Mouse (Mus musculus) MEL (cell line): ENCODE results near the gene Gstcd. TPM values are rescaled to one million over a fixed set of nuclear protein-coding genes. Genes with fewer than 3 reads are reported as not detected.

ENCODE experiments used
- DNase-seq: peaks from one replicate; pipeline ENCODE4 v3.0.0; 2011; ENCODE audit warnings: low read depth, low spot score
- H3K27ac ChIP-seq: 2 replicates; pipeline ENCODE4 v1.5.1; 2012; ENCODE audit warnings: low read depth, mild to moderate bottlenecking, control low read depth, low read length, moderate library complexity; ENCODE audit not compliant: control insufficient read depth
- H3K27me3 ChIP-seq, 2 experiments: fragments of 150-350 bp in 1 of 2; sonication (generic) in 1 of 2; 2 replicates each; pipeline ENCODE4 v1.6.1; 2012; ENCODE audit warnings: low read length in 2 of 2, mild to moderate bottlenecking in 2 of 2, improper control_type of control experiment in 1 of 2, moderate library complexity in 1 of 2; ENCODE audit not compliant: insufficient read depth in 2 of 2, control insufficient read depth in 1 of 2
- H3K36me3 ChIP-seq, 2 experiments: 2 replicates each; pipeline ENCODE4 v1.6.1; 2012 to 2014; ENCODE audit warnings: low read length in 2 of 2, improper control_type of control experiment in 1 of 2, inconsistent platforms in 1 of 2, mild to moderate bottlenecking in 1 of 2; ENCODE audit not compliant: insufficient read depth in 2 of 2, control insufficient read depth in 1 of 2
- H3K4me1 ChIP-seq, 2 experiments: fragments of 150-350 bp in 1 of 2; sonication (generic) in 1 of 2; 2 replicates each; pipeline ENCODE4 v1.6.1; 2012; ENCODE audit warnings: low read length in 2 of 2, improper control_type of control experiment in 1 of 2, mild to moderate bottlenecking in 1 of 2; ENCODE audit not compliant: insufficient read depth in 2 of 2, control insufficient read depth in 1 of 2
- H3K4me3 ChIP-seq, 2 experiments: fragments of 150-350 bp in 1 of 2; sonication (generic) in 1 of 2; 2 replicates each; pipeline ENCODE4 v1.5.1; 2012; ENCODE audit warnings: low read depth in 2 of 2, low read length in 2 of 2, mild to moderate bottlenecking in 2 of 2, moderate library complexity in 2 of 2, control low read depth in 1 of 2, improper control_type of control experiment in 1 of 2; ENCODE audit not compliant: control insufficient read depth in 1 of 2, insufficient read depth in 1 of 2
- H3K79me2 ChIP-seq: 2 replicates; pipeline ENCODE4 v1.6.1; 2012; ENCODE audit warnings: mild to moderate bottlenecking, low read length, moderate library complexity; ENCODE audit not compliant: control insufficient read depth, poor library complexity, insufficient read depth
- H3K9ac ChIP-seq: 2 replicates; pipeline ENCODE4 v1.6.1; 2012; ENCODE audit warnings: low read depth, mild to moderate bottlenecking, control low read depth, low read length, moderate library complexity; ENCODE audit not compliant: control insufficient read depth, poor library complexity, severe bottlenecking
- H3K9me3 ChIP-seq: fragments of 150-350 bp; sonication (generic); replicated peaks from 2 replicates; pipeline ENCODE4 v1.6.1; 2012; ENCODE audit warnings: mild to moderate bottlenecking, low read length, improper control_type of control experiment, moderate library complexity; ENCODE audit not compliant: insufficient read depth
- CHD1 ChIP-seq: IDR thresholded peaks from 2 replicates; pipeline ENCODE4 v1.6.1; 2012; ENCODE audit warnings: low read depth, mild to moderate bottlenecking, inconsistent platforms, low read length, improper control_type of control experiment
- CTCF ChIP-seq, 3 experiments: IDR thresholded peaks in 2 of 3; conservative IDR thresholded peaks in 1 of 3; 2 replicates each; pipeline ENCODE4 v1.5.1; 2011 to 2012; ENCODE audit warnings: low read length in 3 of 3, low read depth in 2 of 3, mild to moderate bottlenecking in 2 of 3, improper control_type of control experiment in 1 of 3, inconsistent platforms in 1 of 3, mixed read lengths in 1 of 3, moderate library complexity in 1 of 3; ENCODE audit not compliant: control insufficient read depth in 1 of 3, insufficient read depth in 1 of 3, poor library complexity in 1 of 3, severe bottlenecking in 1 of 3
- E2F4 ChIP-seq: IDR thresholded peaks from 2 replicates; pipeline ENCODE4 v1.6.1; 2011; ENCODE audit warnings: low read depth, low read length, improper control_type of control experiment, borderline replicate concordance
- ELF1 ChIP-seq: IDR thresholded peaks from 2 replicates; pipeline ENCODE4 v1.6.1; 2014; ENCODE audit warnings: low read depth, mild to moderate bottlenecking, inconsistent platforms, low read length, improper control_type of control experiment, moderate library complexity
- ETS1 ChIP-seq: IDR thresholded peaks from 2 replicates; pipeline ENCODE4 v1.6.1; 2012; ENCODE audit warnings: low read depth, mild to moderate bottlenecking, inconsistent platforms, low read length, improper control_type of control experiment, moderate library complexity
- GATA1 ChIP-seq: IDR thresholded peaks from 2 replicates; pipeline ENCODE4 v1.6.1; 2011; ENCODE audit warnings: low read depth, low read length, improper control_type of control experiment
- JUND ChIP-seq: IDR thresholded peaks from 2 replicates; pipeline ENCODE4 v1.6.1; 2011; ENCODE audit warnings: low read depth, mild to moderate bottlenecking, improper control_type of control experiment, low read length
- KAT2A ChIP-seq: conservative IDR thresholded peaks from 2 replicates; pipeline ENCODE4 v1.6.1; 2012; ENCODE audit warnings: low read depth, low read length, improper control_type of control experiment, inconsistent platforms
- MAFK ChIP-seq: IDR thresholded peaks from 2 replicates; pipeline ENCODE4 v1.6.1; 2011; ENCODE audit warnings: low read depth, mild to moderate bottlenecking, low read length, improper control_type of control experiment, borderline replicate concordance
- MEF2A ChIP-seq: IDR thresholded peaks from 2 replicates; pipeline ENCODE4 v1.6.1; 2014; ENCODE audit warnings: low read depth, mild to moderate bottlenecking, inconsistent platforms, low read length, improper control_type of control experiment; ENCODE audit not compliant: poor library complexity, insufficient replicate concordance, severe bottlenecking; ENCODE audit errors: extremely low read depth
- NELFE ChIP-seq: IDR thresholded peaks from 2 replicates; pipeline ENCODE4 v1.6.1; 2011; ENCODE audit warnings: low read depth, low read length, improper control_type of control experiment
- POLR2A ChIP-seq, 2 experiments: IDR thresholded peaks; 2 replicates each; pipeline ENCODE4 v1.6.1; 2011 to 2012; ENCODE audit warnings: low read length in 2 of 2, mild to moderate bottlenecking in 2 of 2, control low read depth in 1 of 2, improper control_type of control experiment in 1 of 2, low read depth in 1 of 2, moderate library complexity in 1 of 2; ENCODE audit not compliant: control insufficient read depth in 1 of 2, insufficient read depth in 1 of 2, poor library complexity in 1 of 2
- RAD21 ChIP-seq: IDR thresholded peaks from 2 replicates; pipeline ENCODE4 v1.6.1; 2011; ENCODE audit warnings: mild to moderate bottlenecking, low read depth, low read length, improper control_type of control experiment
- RCOR1 ChIP-seq: IDR thresholded peaks from 2 replicates; pipeline ENCODE4 v1.6.1; 2012; ENCODE audit warnings: low read depth, mild to moderate bottlenecking, inconsistent platforms, low read length, improper control_type of control experiment
- SIN3A ChIP-seq: IDR thresholded peaks from 2 replicates; pipeline ENCODE4 v1.6.1; 2012; ENCODE audit warnings: low read length, improper control_type of control experiment, inconsistent platforms
- TAL1 ChIP-seq: IDR thresholded peaks from 2 replicates; pipeline ENCODE4 v1.6.1; 2012; ENCODE audit warnings: mild to moderate bottlenecking, inconsistent platforms, low read length, moderate library complexity, mixed read lengths
- TCF12 ChIP-seq: IDR thresholded peaks from 2 replicates; pipeline ENCODE4 v1.6.1; 2014; ENCODE audit warnings: low read depth, mild to moderate bottlenecking, inconsistent platforms, low read length, improper control_type of control experiment, moderate library complexity
- UBTF ChIP-seq: IDR thresholded peaks from 2 replicates; pipeline ENCODE4 v1.6.1; 2012; ENCODE audit warnings: low read depth, mild to moderate bottlenecking, inconsistent platforms, low read length, improper control_type of control experiment, moderate library complexity, borderline replicate concordance; ENCODE audit not compliant: insufficient read depth
- USF1 ChIP-seq: IDR thresholded peaks from 2 replicates; pipeline ENCODE4 v1.6.1; 2014; ENCODE audit warnings: low read depth, mild to moderate bottlenecking, inconsistent platforms, low read length, improper control_type of control experiment, moderate library complexity
- ZKSCAN1 ChIP-seq: IDR thresholded peaks from 2 replicates; pipeline ENCODE4 v1.6.1; 2012; ENCODE audit warnings: low read depth, mild to moderate bottlenecking, inconsistent platforms, low read length, improper control_type of control experiment, moderate library complexity
- ZMIZ1 ChIP-seq: IDR thresholded peaks from 2 replicates; pipeline ENCODE4 v1.6.1; 2012; ENCODE audit warnings: low read depth, mild to moderate bottlenecking, inconsistent platforms, low read length, improper control_type of control experiment, moderate library complexity
- polyA plus RNA-seq, 2 experiments: library from polyadenylated mRNA; stranded (reverse) in 1 of 2; unstranded in 1 of 2; fragments of >175 nt in 1 of 2; fragments of >200 nt in 1 of 2; gene quantifications; 2 replicates each; pipeline versions ENCODE4 v1.2.1 to v1.2.4; 2012; ENCODE audit warnings: low replicate concordance in 2 of 2, low read depth in 1 of 2; ENCODE audit not compliant: insufficient read length in 2 of 2, insufficient read depth in 1 of 2, missing spikeins in 1 of 2
- total RNA-seq: library from RNA; depleted of rRNA; stranded (reverse); fragments of 300-350 nt; gene quantifications from 2 replicates; pipeline ENCODE4 v1.2.3, GENCODE M21; 2012

Gene Gstcd
- total and polyA plus RNA-seq, 3 experiments = 15.5 to 19.2 TPM; not detected in 1

- H3K27ac ChIP-seq = no peak overlapping the region
- H3K79me2 ChIP-seq = no peaks in the 10 kb centered on the region
- no peak overlapping the region for H3K4me3 ChIP-seq
- no peaks in the 10 kb centered on the region for H3K9me3 ChIP-seq
- no peak for DNase-seq
- no peak overlapping the region for H3K9ac ChIP-seq
- H3K27me3 ChIP-seq = no peaks in the 10 kb centered on the region
- peaks cover 0 to 5% of the 10 kb centered on the region in 2 experiments; a peak in 2 of 4 replicates for H3K36me3 ChIP-seq
- TF ChIP-seq E2F4 = no peak
- no peak for TF ChIP-seq ZMIZ1
- TF ChIP-seq CTCF (IDR thresholded peaks at IDR 0.05 in 2 of 3, conservative IDR thresholded peaks at IDR 0.05 in 1 of 3; ENCODE audit: control insufficient read depth in 1 of 3, insufficient read depth in 1 of 3, low read depth in 2 of 3, low read length in 3 of 3, poor library complexity in 1 of 3, severe bottlenecking in 1 of 3) = no peak
- TF ChIP-seq UBTF = no peak
- no peak for TF ChIP-seq TCF12
- TF ChIP-seq KAT2A = no peak
- H3K4me1 ChIP-seq = no peaks in the 10 kb centered on the region
These were observed 39.8 kb downstream of the Gstcd start for GRCm38 (mm10) chr3:133052068-133052467.

- Histone ChIP-seq H3K9ac (no peak overlapping the region), H3K4me3 (no peak overlapping the region), H3K36me3 (no peaks in the 10 kb centered on the region), H3K27me3 (no peaks in the 10 kb centered on the region), H3K79me2 (peaks cover 2% of the 10 kb centered on the region; the same call in 1 of the 2 replicates), H3K27ac (no peak overlapping the region), H3K4me1 (no peaks in the 10 kb centered on the region), H3K9me3 (no peaks in the 10 kb centered on the region)
- TF ChIP-seq GATA1 = no peak
- no peak for TF ChIP-seq UBTF
- TF ChIP-seq ELF1 = no peak
- no peak for TF ChIP-seq CHD1
- TF ChIP-seq MEF2A = no peak
- no peak for TF ChIP-seq E2F4
- TF ChIP-seq NELFE = no peak
- TF ChIP-seq ZMIZ1 = no peak
- TF ChIP-seq KAT2A = no peak
- no peak for DNase-seq
These were observed 58.6 kb downstream of the Gstcd start for GRCm38 (mm10) chr3:133033145-133033755.

- Histone ChIP-seq H3K4me1 (no peaks in the 10 kb centered on the region), H3K4me3 (no peak overlapping the region), H3K79me2 (peaks cover 2% of the 10 kb centered on the region; the same call in 1 of the 2 replicates), H3K9ac (no peak overlapping the region), H3K36me3 (no peaks in the 10 kb centered on the region), H3K27me3 (no peaks in the 10 kb centered on the region), H3K27ac (no peak overlapping the region), H3K9me3 (no peaks in the 10 kb centered on the region)
- no peak for DNase-seq
- TF ChIP-seq MAFK (no peak), ETS1 (no peak), RAD21 (no peak), E2F4 (no peak), RCOR1 (no peak), POLR2A (IDR thresholded peaks at IDR 0.05; ENCODE audit: control insufficient read depth in 1 of 2, insufficient read depth in 1 of 2, low read depth in 1 of 2, low read length in 2 of 2, poor library complexity in 1 of 2) (no peak), ZKSCAN1 (no peak), USF1 (no peak), SIN3A (no peak), TAL1 (no peak), UBTF (no peak), JUND (no peak)
These were observed 64.9 kb downstream of the Gstcd start for GRCm38 (mm10) chr3:133026977-133027376.
